ENCODE assay signal across 13 mouse cellular contexts in the genomic region with DNA sequence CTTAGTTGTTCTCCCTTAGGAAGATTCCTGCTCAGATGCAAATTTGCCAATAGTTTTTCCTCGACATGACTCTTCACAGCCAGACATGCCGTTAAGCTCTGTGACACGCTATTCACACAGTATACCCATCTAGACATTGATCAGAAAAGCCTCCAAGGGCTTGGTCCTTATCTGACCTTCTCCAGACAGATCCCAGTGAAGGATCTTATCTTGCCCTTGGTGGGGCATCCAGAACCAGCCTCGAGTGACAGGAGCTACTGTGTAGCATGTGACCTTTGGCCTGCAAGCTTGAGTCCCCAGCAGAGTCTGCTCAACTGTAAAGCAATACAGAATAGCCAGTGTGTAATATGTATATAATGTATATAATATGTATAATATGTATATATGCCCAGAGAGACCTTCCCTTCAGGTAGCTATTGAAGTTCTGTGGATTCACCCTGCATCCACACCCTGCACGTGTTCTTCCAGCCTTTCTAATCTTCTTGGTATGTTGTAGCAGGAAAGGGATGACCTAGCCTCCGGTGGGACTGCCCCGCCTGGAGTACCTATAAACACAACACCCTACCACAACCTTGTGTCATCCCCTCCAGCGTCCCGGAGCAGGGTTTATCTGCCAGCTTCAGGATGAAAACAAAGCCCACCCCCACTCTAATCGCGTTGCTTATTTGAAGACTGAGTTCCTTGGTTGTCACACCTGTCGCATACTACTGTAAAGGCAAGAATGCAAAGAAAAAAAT. TPM values are rescaled to one million over a fixed set of nuclear protein-coding genes. Genes with fewer than 3 reads are reported as not detected.
DNase-seq lines count a peak whose midpoint lies in the region; ATAC-seq lines count a peak whose summit lies in the region.
"Had no signal": no experiment of that assay in that cellular context is flagged by ENCODE, and none has a peak within 500 bp of the region (broad histone marks: within the 10 kb centered on the region; RNA-seq: fewer than 3 reads in every experiment).

No protein-coding gene starts in this region.

- intact Hi-C loops in heart, postnatal 25 days (cut with DNase I): no loop called here

- 40% methylated on average over 12 of the region's 12 CpGs for WGBS in heart, embryonic 11.5 days (ENCODE audit: insufficient replicate concordance)
- 42% methylated on average over 12 of the region's 12 CpGs for WGBS in lung, embryonic 16.5 days
- WGBS in intestine, embryonic 15.5 days: 50% methylated on average over 12 of the region's 12 CpGs

- H3K36me3 ChIP-seq in heart, embryonic 11.5 days (ENCODE audit: control insufficient read depth, insufficient read depth, low read length): no peaks in the 10 kb centered on the region
- no peaks in the 10 kb centered on the region for H3K36me3 ChIP-seq in lung, embryonic 16.5 days (ENCODE audit: control insufficient read depth, insufficient read depth, low read length)
- no peaks in the 10 kb centered on the region for H3K36me3 ChIP-seq in intestine, embryonic 15.5 days

- no peaks in the 10 kb centered on the region for H3K9me3 ChIP-seq in heart, embryonic 11.5 days (replicated peaks; ENCODE audit: control insufficient read depth, low read length)
- no peaks in the 10 kb centered on the region for H3K9me3 ChIP-seq in lung, embryonic 16.5 days (ENCODE audit: control insufficient read depth, low read length)
- H3K9me3 ChIP-seq in intestine, embryonic 15.5 days: no peaks in the 10 kb centered on the region

- H3K9ac ChIP-seq in heart, embryonic 11.5 days (ENCODE audit: low read depth, low read length): no peak overlapping the region
- no peak overlapping the region for H3K9ac ChIP-seq in lung, embryonic 16.5 days (ENCODE audit: low read length)
- H3K9ac ChIP-seq in intestine, embryonic 15.5 days: no peak overlapping the region

- H3K4me1 ChIP-seq in heart, embryonic 11.5 days (ENCODE audit: control insufficient read depth, insufficient read depth, low read length): no peaks in the 10 kb centered on the region
- H3K4me1 ChIP-seq in lung, embryonic 16.5 days (replicated peaks; ENCODE audit: control insufficient read depth, insufficient read depth, low read length): 0 out of 2 replicates have a peak, but pooled peaks cover 5% of the 10 kb centered on the region
- 0 out of 2 replicates have a peak, but pooled peaks cover 4% of the 10 kb centered on the region for H3K4me1 ChIP-seq in intestine, embryonic 15.5 days (replicated peaks)

- no peak overlapping the region for H3K4me3 ChIP-seq in heart, embryonic 11.5 days (ENCODE audit: low read depth, low read length)
- no peak overlapping the region for H3K4me3 ChIP-seq in lung, embryonic 16.5 days (ENCODE audit: low read length)
- H3K4me3 ChIP-seq in intestine, embryonic 15.5 days (replicated peaks): no peak overlapping the region
- H3K4me3 ChIP-seq: heart, adult 2 months; myocyte had no signal

- no peak for DNase-seq in heart, postnatal 25 days (ENCODE audit: low spot score)
- no peak for DNase-seq in lung, adult 18-20 months
- DNase-seq in right cerebral cortex, postnatal 4 days: no peak
- no peak for DNase-seq in embryo, embryonic 11 days
- DNase-seq: lung, adult 2 months; thymus, adult 18-20 months had no signal

- 0 out of 2 replicates have a peak, but pooled peaks have one; percentile 34 for ATAC-seq in heart, embryonic 11.5 days (replicated peaks; ENCODE audit: insufficient number of reproducible peaks, low FRiP score, low TSS enrichment)
- 0 out of 2 replicates have a peak, but pooled peaks have one; percentile 15 for ATAC-seq in lung, embryonic 16.5 days (ENCODE audit: low read depth)
- peak; percentile 42 for ATAC-seq in intestine, embryonic 15.5 days
- 0 out of 2 replicates have a peak, but pooled peaks have one; percentile 7 for ATAC-seq in neutrophil, adult 5-6 weeks (ENCODE audit: extremely low read depth, insufficient number of reproducible peaks, low FRiP score, poor library complexity, severe bottlenecking)
- ATAC-seq: inflammation-experienced regulatory T-cells, adult 6 months had no signal

- no peaks in the 10 kb centered on the region for H3K27me3 ChIP-seq in heart, embryonic 11.5 days (ENCODE audit: control insufficient read depth, insufficient read depth, low read length)
- H3K27me3 ChIP-seq in lung, embryonic 16.5 days (ENCODE audit: control insufficient read depth, insufficient read depth, low read depth, low read length): no peaks in the 10 kb centered on the region
- no peaks in the 10 kb centered on the region for H3K27me3 ChIP-seq in intestine, embryonic 15.5 days (replicated peaks)

- no peak overlapping the region for H3K4me2 ChIP-seq in heart, embryonic 11.5 days
- no peak overlapping the region for H3K4me2 ChIP-seq in lung, embryonic 16.5 days (ENCODE audit: low read depth, low read length)
- peak overlapping the region; percentile 49; the same call in 1 of the 2 replicates for H3K4me2 ChIP-seq in intestine, embryonic 15.5 days (replicated peaks)

- no peak overlapping the region for H3K27ac ChIP-seq in heart, embryonic 11.5 days (ENCODE audit: low read depth, low read length)
- H3K27ac ChIP-seq in lung, embryonic 16.5 days (ENCODE audit: low read length): no peak overlapping the region
- no peak overlapping the region for H3K27ac ChIP-seq in intestine, embryonic 15.5 days
- H3K27ac ChIP-seq: heart, adult 2 months had no signal

RNA-seq across cellular contexts. Expression of gene Hnrnpll, which starts 43.7 kb away (rescaled TPM):
- 51.5 and 53.4 TPM in 2 replicates for polyA plus RNA-seq in heart, embryonic 11.5 days (2014; fragmentation: Nextera tagmentation; extraction: Ambion mirVana)
- 10 to 100 TPM; 21.0 to 22.3 TPM for total RNA-seq in heart, postnatal 25 days (2021)
- 64.6 and 64.9 TPM in 2 replicates for polyA plus RNA-seq in lung, embryonic 16.5 days (2015; fragmentation: Nextera tagmentation; extraction: Ambion mirVana)
- polyA plus RNA-seq in intestine, embryonic 15.5 days (2015; fragmentation: Nextera tagmentation; extraction: Ambion mirVana): 50.0 and 56.5 TPM in 2 replicates
- total RNA-seq in neutrophil, adult 5-6 weeks (2017): 64.2 and 73.1 TPM in 2 replicates
